Mouse (Mus musculus) liver, embryonic 16.5 days (tissue): ENCODE results near the gene Bcar1. TPM values are rescaled to one million over a fixed set of nuclear protein-coding genes. Genes with fewer than 3 reads are reported as not detected.

Source experiments
- ATAC-seq: fragments of 200-750 bp; cut with Nextera tagmentation; 2 replicates; pipeline ENCODE4 v1.8.0; 2017; ENCODE audit warnings: low read depth, mild to moderate bottlenecking, moderate number of reproducible peaks, moderate library complexity
- H3K27ac ChIP-seq: fragments of 300-500 bp; sonication (generic); 2 replicates; pipeline ENCODE4 v1.5.1; 2014; ENCODE audit warnings: mild to moderate bottlenecking, low read length
- H3K27me3 ChIP-seq: fragments of 300-500 bp; sonication (generic); 2 replicates; pipeline ENCODE4 v1.6.1; 2014; ENCODE audit warnings: low read depth, low read length, mixed read lengths; ENCODE audit not compliant: control insufficient read depth, insufficient read depth
- H3K36me3 ChIP-seq: fragments of 300-500 bp; sonication (generic); 2 replicates; pipeline ENCODE4 v1.6.1; 2014; ENCODE audit warnings: mild to moderate bottlenecking; ENCODE audit not compliant: control insufficient read depth, insufficient read depth
- H3K4me1 ChIP-seq: fragments of 300-500 bp; sonication (generic); 2 replicates; pipeline ENCODE4 v1.6.1; 2014; ENCODE audit warnings: low read depth, low read length, mixed read lengths; ENCODE audit not compliant: control insufficient read depth
- H3K4me2 ChIP-seq: fragments of 300-500 bp; sonication (generic); 2 replicates; pipeline ENCODE4 v1.6.1; 2014; ENCODE audit warnings: low read depth, low read length, mixed read lengths
- H3K4me3 ChIP-seq: fragments of 300-500 bp; sonication (generic); 2 replicates; pipeline ENCODE4 v1.5.1; 2014; ENCODE audit warnings: low read depth, mild to moderate bottlenecking, low read length
- H3K9ac ChIP-seq: fragments of 300-500 bp; sonication (generic); 2 replicates; pipeline ENCODE4 v1.6.1; 2014; ENCODE audit warnings: low read depth, low read length
- H3K9me3 ChIP-seq: fragments of 300-500 bp; sonication (generic); replicated peaks from 2 replicates; pipeline ENCODE4 v1.6.1; 2016; ENCODE audit warnings: low read length; ENCODE audit not compliant: control insufficient read depth
- WGBS: fragments of 180-500 bp; shearing (Covaris S2); extraction: QIAGEN DNeasy Blood & Tissue Kit; methylation state at CpG from one replicate; pipeline ENCODE4 v1.1.7; 2014; ENCODE audit not compliant: insufficient replicate concordance; 5-methylcytosine and 5-hydroxymethylcytosine counted together
- polyA plus RNA-seq: library from polyadenylated mRNA; unstranded; fragments of >200 nt; fragmentation: Nextera tagmentation; extraction: Ambion mirVana; gene quantifications from 2 replicates; pipeline ENCODE4 v1.2.1, GENCODE M21; 2015

The Bcar1 gene
- polyA plus RNA-seq, 1 experiment from 2014 or later: 13.1 TPM

GRCm38 (mm10) chr8:111715514-111715913, 28.1 kb downstream of the Bcar1 start:
- no peak for ATAC-seq
- Histone ChIP-seq H3K4me1 (peaks cover 19% of the 10 kb centered on the region), H3K9ac (no peak overlapping the region), H3K27me3 (no peaks in the 10 kb centered on the region), H3K27ac (no peak overlapping the region), H3K4me2 (no peak overlapping the region), H3K4me3 (no peak overlapping the region), H3K9me3 (no peaks in the 10 kb centered on the region), H3K36me3 (no peaks in the 10 kb centered on the region; the same call in 1 of the 2 replicates)
- 76% methylated on average over 13 of the region's 13 CpGs for WGBS

- Histone ChIP-seq H3K4me1 (peaks cover 19% of the 10 kb centered on the region), H3K4me3 (no peak overlapping the region), H3K27me3 (no peaks in the 10 kb centered on the region), H3K9ac (no peak overlapping the region), H3K9me3 (no peaks in the 10 kb centered on the region), H3K36me3 (no peaks in the 10 kb centered on the region; the same call in 1 of the 2 replicates), H3K4me2 (no peak overlapping the region), H3K27ac (no peak overlapping the region)
- no peak for ATAC-seq
- WGBS: 78% methylated on average over 12 of the region's 12 CpGs
Measured at GRCm38 (mm10) chr8:111714295-111714694, 29.3 kb downstream of the Bcar1 start.

GRCm38 (mm10) chr8:111713817-111714216, 29.8 kb downstream of the Bcar1 start:
- no peak overlapping the region for H3K27ac ChIP-seq
- peaks cover 19% of the 10 kb centered on the region for H3K4me1 ChIP-seq
- ATAC-seq: no peak
- no peak overlapping the region for H3K4me3 ChIP-seq
- WGBS: 87% methylated on average over 25 of the region's 25 CpGs
- no peaks in the 10 kb centered on the region; the same call in 1 of the 2 replicates for H3K36me3 ChIP-seq
- H3K4me2 ChIP-seq: no peak overlapping the region
- no peak overlapping the region for H3K9ac ChIP-seq
- no peaks in the 10 kb centered on the region for H3K9me3 ChIP-seq
- no peaks in the 10 kb centered on the region for H3K27me3 ChIP-seq

GRCm38 (mm10) chr8:111713291-111713690, 30.3 kb downstream of the Bcar1 start:
- Histone ChIP-seq H3K4me3 (no peak overlapping the region), H3K4me1 (peaks cover 19% of the 10 kb centered on the region), H3K27ac (no peak overlapping the region), H3K9ac (no peak overlapping the region), H3K36me3 (no peaks in the 10 kb centered on the region; the same call in 1 of the 2 replicates), H3K4me2 (no peak overlapping the region), H3K9me3 (no peaks in the 10 kb centered on the region), H3K27me3 (no peaks in the 10 kb centered on the region)
- WGBS: 79% methylated on average over 11 of the region's 11 CpGs
- no peak for ATAC-seq

GRCm38 (mm10) chr8:111712588-111712987, 31.0 kb downstream of the Bcar1 start:
- Histone ChIP-seq H3K9me3 (no peaks in the 10 kb centered on the region), H3K27ac (no peak overlapping the region), H3K4me2 (no peak overlapping the region), H3K4me3 (no peak overlapping the region), H3K9ac (no peak overlapping the region), H3K36me3 (no peaks in the 10 kb centered on the region; the same call in 1 of the 2 replicates), H3K4me1 (peaks cover 12% of the 10 kb centered on the region), H3K27me3 (no peaks in the 10 kb centered on the region)
- ATAC-seq: no peak
- 63% methylated on average over 6 of the region's 6 CpGs for WGBS

GRCm38 (mm10) chr8:111712135-111712534, 31.5 kb downstream of the Bcar1 start:
- no peak overlapping the region for H3K4me2 ChIP-seq
- no peaks in the 10 kb centered on the region; the same call in 1 of the 2 replicates for H3K36me3 ChIP-seq
- H3K9me3 ChIP-seq: no peaks in the 10 kb centered on the region
- H3K27ac ChIP-seq: no peak overlapping the region
- H3K4me1 ChIP-seq: peaks cover 9% of the 10 kb centered on the region; the same call in 1 of the 2 replicates
- WGBS: 59% methylated on average over 9 of the region's 9 CpGs
- no peak for ATAC-seq
- H3K9ac ChIP-seq: no peak overlapping the region
- no peaks in the 10 kb centered on the region for H3K27me3 ChIP-seq
- no peak overlapping the region for H3K4me3 ChIP-seq

GRCm38 (mm10) chr8:111710777-111711485, 32.7 kb downstream of the Bcar1 start:
- H3K27me3 ChIP-seq: no peaks in the 10 kb centered on the region
- 73% methylated on average over 20 of the region's 20 CpGs for WGBS
- H3K9me3 ChIP-seq: no peaks in the 10 kb centered on the region
- no peak overlapping the region for H3K27ac ChIP-seq
- no peaks in the 10 kb centered on the region for H3K4me1 ChIP-seq
- no peaks in the 10 kb centered on the region; the same call in 1 of the 2 replicates for H3K36me3 ChIP-seq
- H3K4me2 ChIP-seq: no peak overlapping the region
- no peak overlapping the region for H3K9ac ChIP-seq
- no peak overlapping the region for H3K4me3 ChIP-seq
- ATAC-seq: no peak

GRCm38 (mm10) chr8:111709223-111709622, 34.4 kb downstream of the Bcar1 start:
- 38% methylated on average over 1 of the region's 1 CpGs for WGBS
- ATAC-seq: peak; percentile 45
- H3K9ac ChIP-seq: no peak overlapping the region

GRCm38 (mm10) chr8:111708265-111708664, 35.3 kb downstream of the Bcar1 start:
- H3K9ac ChIP-seq: no peak overlapping the region
- peak; percentile 64 for ATAC-seq
- H3K4me1 ChIP-seq: peaks cover 3% of the 10 kb centered on the region

More at GRCm38 (mm10) chr8:111709223-111709622, 34.4 kb downstream of the Bcar1 start:
- H3K4me1 ChIP-seq: peaks cover 3% of the 10 kb centered on the region
- H3K4me2 ChIP-seq: no peak overlapping the region
- no peaks in the 10 kb centered on the region for H3K9me3 ChIP-seq
- H3K4me3 ChIP-seq: no peak overlapping the region
- H3K36me3 ChIP-seq: no peaks in the 10 kb centered on the region; the same call in 1 of the 2 replicates
- H3K27me3 ChIP-seq: no peaks in the 10 kb centered on the region
- peak overlapping the region; percentile 70 for H3K27ac ChIP-seq

More at GRCm38 (mm10) chr8:111708265-111708664, 35.3 kb downstream of the Bcar1 start:
- Histone ChIP-seq H3K36me3 (no peaks in the 10 kb centered on the region; the same call in 1 of the 2 replicates), H3K4me2 (no peak overlapping the region), H3K4me3 (no peak overlapping the region), H3K27me3 (no peaks in the 10 kb centered on the region), H3K9me3 (no peaks in the 10 kb centered on the region), H3K27ac (peak overlapping the region; percentile 70)
- WGBS: 61% methylated on average over 6 of the region's 6 CpGs
